Mouse (Mus musculus): ENCODE results near the gene Gxylt1.

- TF ChIP-seq CTCF (IDR thresholded peaks at IDR 0.05; ENCODE audit: low read depth, low read length) = no peak
- no peak for TF ChIP-seq POLR2A (IDR thresholded peaks at IDR 0.05; ENCODE audit: insufficient read depth, low read length)
- no peak for TF ChIP-seq EP300 (IDR thresholded peaks at IDR 0.05; ENCODE audit: insufficient read depth, low read depth, low read length)
Observed at GRCm38 (mm10) chr15:93273788-93274678, 946 bp downstream of the Gxylt1 start.

Measured in ES-Bruce4 (cell line).